22 mouse cellular contexts compared by ENCODE assay signal in genomic region chr13:24236736-24237135, GRCm38 (mm10). TPM values are rescaled to one million over a fixed set of nuclear protein-coding genes. Genes with fewer than 3 reads are reported as not detected.
DNase-seq lines count a peak whose midpoint lies in the region; ATAC-seq and TF ChIP-seq lines count a peak whose summit lies in the region.
"Had no signal": no experiment of that assay in that cellular context is flagged by ENCODE, and none has a peak within 500 bp of the region (broad histone marks: within the 10 kb centered on the region; RNA-seq: fewer than 3 reads in every experiment).

No protein-coding gene starts in this region.

- H3K4me3 ChIP-seq in lung, postnatal 0 days (ENCODE audit: low read depth, low read length), result no peak overlapping the region
- no peak overlapping the region for H3K4me3 ChIP-seq in lung, adult 2 months (replicated peaks; ENCODE audit: extremely low read depth, low read depth, low read length)
- H3K4me3 ChIP-seq: forebrain, embryonic 13.5 days; hindbrain, embryonic 12.5 days; megakaryocyte, embryonic 14.5 days had no signal

- TF ChIP-seq EP300 in lung, postnatal 0 days (IDR thresholded peaks at IDR 0.05), result peak; percentile 57; the same call in 1 of the 2 replicates

- ATAC-seq in lung, postnatal 0 days, result peak; percentile 23; the same call in 1 of the 2 replicates
- ATAC-seq: activated CD4-positive, CD25-positive, alpha-beta regulatory T cell, adult 4 months; forebrain, embryonic 13.5 days had no signal

- H3K27me3 ChIP-seq in lung, postnatal 0 days (replicated peaks; ENCODE audit: insufficient read depth, low read length), result no peaks in the 10 kb centered on the region
- H3K27me3 ChIP-seq: forebrain, embryonic 13.5 days; hindbrain, embryonic 12.5 days had no signal

- H3K36me3 ChIP-seq in lung, postnatal 0 days (ENCODE audit: insufficient read depth, low read length), result no peaks in the 10 kb centered on the region
- H3K36me3 ChIP-seq: G1E; hindbrain, embryonic 12.5 days had no signal

- no peaks in the 10 kb centered on the region for H3K9me3 ChIP-seq in lung, postnatal 0 days (ENCODE audit: low read length)
- H3K9me3 ChIP-seq: forebrain, embryonic 13.5 days; G1E; hindbrain, embryonic 12.5 days; megakaryocyte, embryonic 14.5 days had no signal

- no peak for TF ChIP-seq POLR2A in lung, adult 2 months (IDR thresholded peaks at IDR 0.05; ENCODE audit: borderline replicate concordance, extremely low read depth, low read depth, low read length)

- no peak for TF ChIP-seq CTCF in lung, postnatal 0 days (IDR thresholded peaks at IDR 0.05)
- no peak for TF ChIP-seq CTCF in lung, adult 2 months (IDR thresholded peaks at IDR 0.05; ENCODE audit: insufficient read depth, low read length)

- peak; percentile 41 for DNase-seq in cerebellum, adult 8-10 months
- no peak for DNase-seq in cerebellum, adult 11 months
- peak; percentile 52 for DNase-seq in lung, postnatal 0 days (ENCODE audit: low spot score)
- DNase-seq in lung, adult 2 months, result no peak
- DNase-seq in cerebellum, postnatal 10 days, result peak; percentile 48 to 51
- peak; percentile 33 to 43 for DNase-seq in layer of hippocampus, postnatal 36 days
- DNase-seq in kidney, adult 9 months, result no peak
- DNase-seq in right cerebral cortex, postnatal 25 days, result no peak
- DNase-seq: adrenal gland, postnatal 14 days; heart, postnatal 14 days; kidney, adult 8-10 months; kidney, postnatal 25 days; lung, postnatal 10 days; midbrain, embryonic 14.5 days; thymus, postnatal 36 days had no signal

- H3K27ac ChIP-seq in lung, postnatal 0 days (ENCODE audit: low read length), result no peak overlapping the region
- H3K27ac ChIP-seq: forebrain, embryonic 13.5 days; hindbrain, embryonic 12.5 days; liver, embryonic 14.5 days had no signal

- no peak overlapping the region for H3K9ac ChIP-seq in lung, postnatal 0 days (replicated peaks; ENCODE audit: low read depth)
- H3K9ac ChIP-seq: forebrain, embryonic 13.5 days; hindbrain, embryonic 12.5 days; liver, embryonic 14.5 days had no signal

- WGBS in lung, postnatal 0 days, result 47% methylated on average over 4 of the region's 4 CpGs
- 65% methylated on average over 4 of the region's 4 CpGs for WGBS in lung, adult 2 months

- no peak overlapping the region for H3K4me2 ChIP-seq in lung, postnatal 0 days (replicated peaks; ENCODE audit: low read depth, low read length)
- H3K4me2 ChIP-seq: forebrain, embryonic 13.5 days; heart, embryonic 11.5 days; hindbrain, embryonic 12.5 days had no signal

- peaks cover 20% of the 10 kb centered on the region; the same call in 1 of the 2 replicates for H3K4me1 ChIP-seq in lung, postnatal 0 days (ENCODE audit: insufficient read depth, low read depth, low read length)
- H3K4me1 ChIP-seq in lung, adult 2 months (ENCODE audit: control insufficient read depth, insufficient read depth, low read length), result peaks cover 14% of the 10 kb centered on the region
- H3K4me1 ChIP-seq: hindbrain, embryonic 12.5 days had no signal

RNA-seq across cellular contexts. Expression of gene Carmil1, which starts 43.9 kb away (rescaled TPM):
- polyA plus RNA-seq in lung, postnatal 0 days (2015; fragmentation: Nextera tagmentation; extraction: Ambion mirVana), result 46.1 and 47.5 TPM in 2 replicates
- polyA plus RNA-seq in lung, adult 2 months (2012; rRNA removed), result 9.5 and 17.3 TPM in 2 replicates
- 10 to 100 TPM; 46.4 to 47.3 TPM for total RNA-seq in layer of hippocampus, postnatal 36 days (2021)

Comparison
In these comparisons a context has a peak if more than half of its experiments do, and no peak if none do; other contexts are left out.
1. DNase-seq: peak in cerebellum, adult 8-10 months (single experiment), lung, postnatal 0 days (single experiment), cerebellum, postnatal 10 days (2 of 2) and layer of hippocampus, postnatal 36 days (2 of 2); none in cerebellum, adult 11 months (single experiment), lung, adult 2 months (single experiment), kidney, adult 9 months (single experiment) and right cerebral cortex, postnatal 25 days (single experiment).